Mouse (Mus musculus): ENCODE results near the gene Rrnad1.

Gene Rrnad1

GRCm38 (mm10) chr3:87930078-87930795 lies at the start of gene Rrnad1, which contains the start of gene Isg20l2:
Gene Rrnad1 (minus strand): TSS chr3:87930717.
Gene Isg20l2 (plus strand): TSS chr3:87930314.
- DNase-seq (ENCODE audit: low read depth, low spot score): peak; percentile 98

- no peak for DNase-seq (ENCODE audit: low read depth, low spot score)
Observed at GRCm38 (mm10) chr3:87980085-87980484, 49.6 kb upstream of the Rrnad1 start.

- DNase-seq (ENCODE audit: low read depth, low spot score): no peak
Observed at GRCm38 (mm10) chr3:87979493-87979892, 49.0 kb upstream of the Rrnad1 start.

- DNase-seq (ENCODE audit: low read depth, low spot score): peak; percentile 99
Observed at GRCm38 (mm10) chr3:87974381-87974987, 44.0 kb upstream of the Rrnad1 start.

- DNase-seq (ENCODE audit: low read depth, low spot score): no peak
Observed at GRCm38 (mm10) chr3:87973593-87974380, 43.3 kb upstream of the Rrnad1 start.

- DNase-seq (ENCODE audit: low read depth, low spot score): no peak
Observed at GRCm38 (mm10) chr3:87972776-87973175, 42.3 kb upstream of the Rrnad1 start.

GRCm38 (mm10) chr3:87972203-87972664 lies 41.7 kb upstream of the Rrnad1 start:
- no peak for DNase-seq (ENCODE audit: low read depth, low spot score)

GRCm38 (mm10) chr3:87971489-87972202 lies 41.1 kb upstream of the Rrnad1 start:
- peak; percentile 43 for DNase-seq (ENCODE audit: low read depth, low spot score)

GRCm38 (mm10) chr3:87970939-87971488 lies 40.5 kb upstream of the Rrnad1 start, which contains the start of gene Nes:
Gene Nes (plus strand): TSS chr3:87971078.
- peak; percentile 93 for DNase-seq (ENCODE audit: low read depth, low spot score)

GRCm38 (mm10) chr3:87970184-87970938 lies 39.8 kb upstream of the Rrnad1 start:
- peak; percentile 84 for DNase-seq (ENCODE audit: low read depth, low spot score)

GRCm38 (mm10) chr3:87960586-87961191 lies 30.2 kb upstream of the Rrnad1 start:
- DNase-seq (ENCODE audit: low read depth, low spot score): peak; percentile 98

GRCm38 (mm10) chr3:87960191-87960585 lies 29.7 kb upstream of the Rrnad1 start:
- DNase-seq (ENCODE audit: low read depth, low spot score): no peak

- DNase-seq (ENCODE audit: low read depth, low spot score): no peak
Observed at GRCm38 (mm10) chr3:87959371-87959770, 28.9 kb upstream of the Rrnad1 start.

- DNase-seq (ENCODE audit: low read depth, low spot score): no peak
Observed at GRCm38 (mm10) chr3:87958967-87959366, 28.4 kb upstream of the Rrnad1 start.

- no peak for DNase-seq (ENCODE audit: low read depth, low spot score)
Observed at GRCm38 (mm10) chr3:87958476-87958875, 28.0 kb upstream of the Rrnad1 start.

- no peak for DNase-seq (ENCODE audit: low read depth, low spot score)
Observed at GRCm38 (mm10) chr3:87958056-87958455, 27.5 kb upstream of the Rrnad1 start.

- DNase-seq (ENCODE audit: low read depth, low spot score): peak; percentile 53
Observed at GRCm38 (mm10) chr3:87952440-87952839, 21.9 kb upstream of the Rrnad1 start.

- DNase-seq (ENCODE audit: low read depth, low spot score): no peak
Observed at GRCm38 (mm10) chr3:87951946-87952345, 21.4 kb upstream of the Rrnad1 start.

GRCm38 (mm10) chr3:87949955-87950515 lies 19.5 kb upstream of the Rrnad1 start:
- DNase-seq (ENCODE audit: low read depth, low spot score): peak; percentile 46

Measured in R1 (cell line).